Mouse (Mus musculus) heart, adult 2 months (tissue): ENCODE results near the gene Grwd1. TPM values are rescaled to one million over a fixed set of nuclear protein-coding genes. Genes with fewer than 3 reads are reported as not detected.

Experiments
- DNase-seq, 2 experiments: peaks; one replicate each; pipeline ENCODE4 v3.0.0; 2021
- H3K27ac ChIP-seq: fragments of 200-600 bp; 2 replicates; pipeline ENCODE4 v1.8.1; 2022
- H3K27me3 ChIP-seq: fragments of 200-500 bp; 2 replicates; pipeline ENCODE4 v1.6.1; 2012; ENCODE audit warnings: mild to moderate bottlenecking, low read length, inconsistent platforms, mixed read lengths; ENCODE audit not compliant: control insufficient read depth, insufficient read depth
- H3K36me3 ChIP-seq: fragments of 200-500 bp; 2 replicates; pipeline ENCODE4 v1.6.1; 2012; ENCODE audit warnings: low read length, inconsistent platforms; ENCODE audit not compliant: control insufficient read depth, insufficient read depth
- H3K4me1 ChIP-seq: fragments of 200-500 bp; 2 replicates; pipeline ENCODE4 v1.6.1; 2011; ENCODE audit warnings: low read length; ENCODE audit not compliant: control insufficient read depth, insufficient read depth
- H3K4me3 ChIP-seq: fragments of 200-600 bp; 2 replicates; pipeline ENCODE4 v1.8.1; 2022
- H3K79me2 ChIP-seq: fragments of 200-500 bp; replicated peaks from 2 replicates; pipeline ENCODE4 v1.6.1; 2012; ENCODE audit warnings: mild to moderate bottlenecking, inconsistent platforms, low read length, moderate library complexity, mixed read lengths; ENCODE audit not compliant: control insufficient read depth, insufficient read depth
- H3K9ac ChIP-seq: fragments of 200-500 bp; 2 replicates; pipeline ENCODE4 v1.6.1; 2012; ENCODE audit warnings: low read depth, mild to moderate bottlenecking, control low read depth, inconsistent platforms, low read length, mixed read lengths
- CTCF ChIP-seq: fragments of 200-600 bp; IDR thresholded peaks from 2 replicates; pipeline ENCODE4 v1.8.1; 2022; ENCODE audit warnings: antibody characterized with exemption, mild to moderate bottlenecking, moderate library complexity
- EP300 ChIP-seq: fragments of 200-500 bp; IDR thresholded peaks from 2 replicates; pipeline ENCODE4 v1.6.1; 2011; ENCODE audit warnings: low read depth, low read length, control low read depth; ENCODE audit not compliant: insufficient read depth
- POLR2A ChIP-seq: fragments of 200-500 bp; IDR thresholded peaks from 2 replicates; pipeline ENCODE4 v1.6.1; 2011; ENCODE audit warnings: mild to moderate bottlenecking, low read depth, low read length, control low read depth; ENCODE audit not compliant: insufficient read depth
- WGBS: fragments of 180-500 bp; shearing (Covaris S2); methylation state at CpG from one replicate; pipeline ENCODE4 v1.1.7; 2018; 5-methylcytosine and 5-hydroxymethylcytosine counted together
- intact Hi-C: fragments of 180-260 bp; cut with DNase I; formaldehyde crosslinking; loops from one replicate; pipeline ENCODE4 v1.15.1; 2025
- polyA plus RNA-seq: library from polyadenylated mRNA; depleted of rRNA; stranded (reverse); fragments of >200 nt; gene quantifications from 2 replicates; pipeline ENCODE4 v1.2.3, GENCODE M21; 2012
- total RNA-seq, 2 experiments: library from RNA; stranded (reverse); gene quantifications; 2 replicates each; pipeline ENCODE4 v1.2.3; 2021

Grwd1 gene
- total and polyA plus RNA-seq, 3 experiments, result 9.4 to 13.1 (median 11.8) TPM

DNA sequence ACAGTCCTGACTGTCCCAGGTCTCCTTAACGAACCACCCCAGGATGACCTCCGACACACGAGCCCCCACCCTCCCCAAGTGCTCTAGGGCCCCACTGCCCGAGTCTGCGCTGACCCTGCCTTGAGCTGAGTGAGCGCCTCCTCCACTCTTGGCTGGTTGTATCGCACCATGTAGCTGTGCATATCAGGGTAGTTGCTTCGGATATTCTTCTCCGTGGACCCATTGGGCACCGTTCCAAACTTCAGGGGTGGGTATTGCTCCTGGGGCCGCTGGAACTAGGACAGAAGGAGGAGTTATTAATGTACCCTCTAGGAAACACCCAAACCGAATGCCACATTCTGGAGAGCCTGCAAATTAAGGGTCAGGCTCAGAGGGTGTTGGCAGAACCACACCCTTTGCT, 22.3 kb upstream of the Grwd1 start:
- H3K4me3 ChIP-seq, result no peak overlapping the region
- H3K27ac ChIP-seq, result no peak overlapping the region
- no peaks in the 10 kb centered on the region for H3K79me2 ChIP-seq
- DNase-seq, result no peak
- no peaks in the 10 kb centered on the region for H3K4me1 ChIP-seq
- intact Hi-C loops, result no loop called here
- no peaks in the 10 kb centered on the region for H3K36me3 ChIP-seq
- 81% methylated on average over 12 of the region's 12 CpGs for WGBS
- TF ChIP-seq CTCF, result no peak
- TF ChIP-seq POLR2A, result no peak
- no peak for TF ChIP-seq EP300
- H3K9ac ChIP-seq, result no peak overlapping the region
- no peaks in the 10 kb centered on the region for H3K27me3 ChIP-seq

DNA sequence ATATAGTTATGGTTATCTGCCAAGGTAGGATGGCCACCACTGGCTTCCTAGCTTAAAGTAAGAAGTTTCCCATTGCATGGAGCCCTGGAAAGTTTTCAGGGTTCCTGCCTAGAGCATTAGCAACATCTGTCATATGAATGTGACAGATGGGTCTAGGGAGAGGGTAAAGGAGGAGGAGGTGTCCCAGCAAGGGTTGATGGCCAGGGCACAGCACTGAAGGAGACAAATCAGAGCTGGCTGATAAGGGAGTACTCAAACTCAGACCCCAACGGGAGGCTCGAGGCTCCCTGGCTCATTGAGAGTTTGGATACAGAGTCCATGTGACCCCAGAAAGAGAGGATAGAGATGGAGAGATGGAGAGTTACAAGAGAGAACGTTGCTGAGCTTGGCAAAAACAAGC, 19.9 kb upstream of the Grwd1 start:
- 60% methylated on average over 3 of the region's 3 CpGs for WGBS
- H3K4me3 ChIP-seq, result no peak overlapping the region
- H3K9ac ChIP-seq, result no peak overlapping the region
- no peak for TF ChIP-seq EP300
- TF ChIP-seq POLR2A, result no peak
- no peak for TF ChIP-seq CTCF
- no peak for DNase-seq
- no peaks in the 10 kb centered on the region for H3K27me3 ChIP-seq
- intact Hi-C loops, result no loop called here
- no peaks in the 10 kb centered on the region for H3K79me2 ChIP-seq
- H3K27ac ChIP-seq, result no peak overlapping the region
- no peaks in the 10 kb centered on the region for H3K36me3 ChIP-seq
- H3K4me1 ChIP-seq, result no peaks in the 10 kb centered on the region

DNA sequence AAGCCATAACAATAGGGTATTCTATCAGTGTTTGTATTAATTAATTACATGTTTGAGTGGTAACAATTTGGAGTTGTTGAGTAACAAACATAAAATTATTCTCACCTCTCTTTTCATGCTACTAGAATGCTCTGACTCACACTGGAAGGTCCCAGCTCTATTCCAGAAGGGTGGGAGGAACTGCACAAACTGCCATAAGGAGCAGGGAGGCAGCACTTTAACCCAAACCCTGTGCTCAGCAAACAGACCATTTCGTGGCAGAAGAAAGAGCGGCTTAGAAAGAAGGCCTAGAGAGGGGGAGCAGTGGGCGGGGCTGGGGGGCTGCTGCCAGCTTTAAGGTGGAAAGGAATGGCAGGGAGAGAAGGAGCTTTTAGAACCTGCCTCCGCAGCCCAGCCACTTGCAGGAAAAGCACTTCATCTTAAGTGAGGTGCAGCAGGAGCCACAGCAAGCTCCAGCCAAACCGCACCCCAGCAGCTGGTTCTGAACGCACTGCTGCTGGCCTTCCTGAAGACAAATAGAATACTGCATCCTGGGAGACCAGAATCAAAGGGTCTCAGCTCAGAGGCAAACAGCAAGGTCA, 17.8 kb upstream of the Grwd1 start:
- no peak overlapping the region for H3K27ac ChIP-seq
- no peaks in the 10 kb centered on the region for H3K4me1 ChIP-seq
- H3K36me3 ChIP-seq, result no peaks in the 10 kb centered on the region
- H3K79me2 ChIP-seq, result no peaks in the 10 kb centered on the region
- TF ChIP-seq CTCF, result no peak
- TF ChIP-seq POLR2A, result no peak
- TF ChIP-seq EP300, result no peak
- no peak for DNase-seq
- WGBS, result 38% methylated on average over 6 of the region's 6 CpGs
- H3K4me3 ChIP-seq, result no peak overlapping the region
- no peak overlapping the region for H3K9ac ChIP-seq
- no peaks in the 10 kb centered on the region for H3K27me3 ChIP-seq
- intact Hi-C loops, result no loop called here

DNA sequence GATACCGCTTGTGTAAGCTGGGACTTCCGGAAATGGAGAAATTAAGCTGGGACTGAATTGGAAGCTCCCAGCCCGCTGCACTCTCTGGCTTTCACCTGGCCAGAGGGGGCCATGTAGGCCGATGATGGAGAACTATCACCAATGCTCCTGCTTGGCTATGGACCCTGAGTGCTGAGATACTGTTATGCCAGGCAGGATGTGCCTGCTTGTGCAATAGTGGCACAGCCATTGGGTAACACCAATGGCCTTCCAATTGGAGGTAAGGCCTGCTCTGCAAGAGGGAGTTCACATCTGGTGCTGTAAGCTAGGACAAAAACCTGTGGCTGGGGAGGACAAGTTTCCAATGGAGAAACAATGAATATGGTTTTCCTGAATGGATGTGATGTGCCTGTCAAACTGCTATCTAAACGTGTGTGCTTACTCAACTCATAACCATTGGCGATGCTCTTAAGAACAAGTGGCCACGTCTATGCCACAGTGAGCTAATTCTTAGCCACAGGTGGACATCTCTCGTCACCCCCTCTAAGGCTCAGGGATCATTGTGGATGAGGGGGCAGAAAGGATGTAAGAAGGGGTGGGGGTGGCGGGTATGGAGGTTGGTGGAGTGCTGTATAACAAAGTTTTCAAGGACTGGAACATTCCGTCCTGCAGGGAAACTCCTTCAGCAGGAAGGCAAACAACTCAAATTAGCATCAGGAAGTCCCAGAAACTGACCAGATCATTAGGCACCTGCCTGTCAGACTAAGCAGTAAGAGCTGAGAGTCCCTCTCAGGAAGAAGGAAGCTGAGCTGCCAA, 12.4 kb upstream of the Grwd1 start:
- intact Hi-C loops, result no loop called here
- no peak for DNase-seq
- 78% methylated on average over 10 of the region's 10 CpGs for WGBS

DNA sequence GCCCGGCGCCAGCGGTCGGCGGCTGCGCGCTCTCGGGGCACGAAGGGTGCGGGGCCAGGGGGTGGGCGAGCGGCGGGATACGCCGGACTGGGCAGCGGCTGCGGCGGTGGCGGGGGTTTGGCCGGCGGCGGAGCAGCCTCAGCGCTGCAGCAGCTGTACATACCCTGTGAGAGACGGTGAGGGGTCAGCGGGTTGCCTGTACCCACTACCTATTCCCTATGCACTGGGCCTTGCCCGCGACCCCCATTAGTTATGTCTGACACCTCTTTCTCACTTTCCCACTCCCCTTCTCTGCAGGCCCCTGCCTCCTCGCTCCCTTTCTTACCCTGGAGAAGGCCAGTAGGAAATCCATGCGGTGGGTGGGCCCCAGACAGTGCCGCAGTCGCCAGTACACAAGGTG, 3.2 kb upstream of the Grwd1 start:
- peaks cover 23% of the 10 kb centered on the region for H3K27me3 ChIP-seq
- H3K36me3 ChIP-seq, result no peaks in the 10 kb centered on the region
- 16% methylated on average over 10 of the region's 31 CpGs for WGBS
- no peak overlapping the region for H3K9ac ChIP-seq
- peaks cover 4% of the 10 kb centered on the region; the same call in 1 of the 2 replicates for H3K4me1 ChIP-seq
- H3K4me3 ChIP-seq, result no peak overlapping the region
- no peak overlapping the region for H3K27ac ChIP-seq
- TF ChIP-seq CTCF (no peak), POLR2A (no peak), EP300 (no peak)
- H3K79me2 ChIP-seq, result no peaks in the 10 kb centered on the region; the same call in 1 of the 2 replicates
- no peak for DNase-seq
- intact Hi-C loops, result loop anchor here (10.0 kb wide), 1 partner anchor 201 kb away; the partner anchor contains the start of genes Abcc6 and Nomo1

More for the DNA sequence above, 12.4 kb upstream of the Grwd1 start:
- no peaks in the 10 kb centered on the region for H3K4me1 ChIP-seq
- H3K9ac ChIP-seq, result no peak overlapping the region
- no peak overlapping the region for H3K4me3 ChIP-seq
- H3K36me3 ChIP-seq, result no peaks in the 10 kb centered on the region
- H3K27ac ChIP-seq, result no peak overlapping the region
- H3K79me2 ChIP-seq, result no peaks in the 10 kb centered on the region
- no peaks in the 10 kb centered on the region for H3K27me3 ChIP-seq
- TF ChIP-seq POLR2A, result no peak
- TF ChIP-seq CTCF, result no peak
- no peak for TF ChIP-seq EP300

DNA sequence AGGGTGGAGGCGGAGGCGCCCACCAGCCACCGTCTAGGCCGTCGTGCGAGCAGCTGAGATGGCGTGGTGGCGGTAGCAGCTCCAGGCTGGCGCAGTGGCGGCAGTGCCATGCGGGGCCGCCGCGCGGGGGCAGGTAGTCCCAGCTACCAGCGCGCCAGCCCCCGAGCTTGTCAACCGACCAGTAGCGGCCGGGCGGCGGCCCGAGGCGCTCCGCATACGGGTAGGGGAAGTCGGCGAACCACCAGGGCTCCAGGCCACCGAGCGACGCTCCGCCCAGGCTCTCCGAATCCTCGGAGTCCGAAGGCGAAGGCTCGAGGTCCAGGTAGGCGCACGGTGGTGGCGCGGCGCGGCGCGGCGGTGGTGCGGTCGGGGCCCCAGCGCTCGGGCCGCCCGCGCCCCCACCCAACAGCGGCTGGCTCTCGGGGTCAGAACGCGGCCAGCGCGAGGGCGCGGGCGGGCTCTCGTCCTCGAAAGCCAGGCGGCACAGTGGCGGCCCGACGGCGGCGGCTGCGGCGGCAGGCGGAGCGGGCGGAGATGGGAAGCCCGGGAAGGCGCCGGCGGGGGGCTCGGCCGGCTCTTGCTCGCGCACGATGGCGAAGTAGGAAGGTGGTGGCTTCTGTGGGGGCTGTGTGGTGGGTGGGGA, 2.5 kb upstream of the Grwd1 start:
- TF ChIP-seq CTCF, result no peak
- TF ChIP-seq POLR2A, result no peak
- no peak for TF ChIP-seq EP300
- H3K36me3 ChIP-seq, result no peaks in the 10 kb centered on the region
- intact Hi-C loops, result loop anchor here (10.0 kb wide), 1 partner anchor 202 kb away; the partner anchor contains the start of genes Abcc6 and Nomo1
- peaks cover 23% of the 10 kb centered on the region for H3K27me3 ChIP-seq
- 3% methylated on average over 83 of the region's 86 CpGs for WGBS
- H3K27ac ChIP-seq, result no peak overlapping the region
- 0 out of 2 replicates have a peak overlapping the region, but pooled peaks have one; percentile 22 for H3K4me3 ChIP-seq
- peaks cover 4% of the 10 kb centered on the region; the same call in 1 of the 2 replicates for H3K4me1 ChIP-seq
- no peaks in the 10 kb centered on the region; the same call in 1 of the 2 replicates for H3K79me2 ChIP-seq
- DNase-seq, result no peak
- H3K9ac ChIP-seq, result peak overlapping the region; percentile 37; the same call in 1 of the 2 replicates
